Mouse (Mus musculus): ENCODE results near the gene Pmp22. TPM values are rescaled to one million over a fixed set of nuclear protein-coding genes. Genes with fewer than 3 reads are reported as not detected.

Gene Pmp22
- polyA plus RNA-seq, 3 experiments from 2014 or later: not detected

DNA sequence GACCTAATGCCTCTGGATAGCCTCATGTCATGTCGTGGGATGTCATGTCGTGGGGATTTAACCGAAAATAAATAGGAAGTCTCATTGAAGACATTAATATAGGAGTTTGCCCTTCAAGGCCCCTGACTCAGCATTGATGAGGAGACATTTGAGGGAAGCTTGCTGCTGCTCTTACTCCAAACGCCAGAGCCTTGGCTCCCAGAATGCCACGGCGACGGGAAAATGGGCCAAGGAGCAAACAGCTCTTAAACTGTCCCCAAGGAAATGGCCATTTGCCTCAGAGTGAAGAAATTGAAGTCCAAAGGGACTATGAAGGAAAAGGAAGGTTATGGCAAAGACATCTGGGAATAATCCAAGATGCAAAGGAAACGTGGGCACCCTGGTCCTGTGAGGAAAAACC lies 34.8 kb downstream of the Pmp22 start:
- no peak for ATAC-seq

DNA sequence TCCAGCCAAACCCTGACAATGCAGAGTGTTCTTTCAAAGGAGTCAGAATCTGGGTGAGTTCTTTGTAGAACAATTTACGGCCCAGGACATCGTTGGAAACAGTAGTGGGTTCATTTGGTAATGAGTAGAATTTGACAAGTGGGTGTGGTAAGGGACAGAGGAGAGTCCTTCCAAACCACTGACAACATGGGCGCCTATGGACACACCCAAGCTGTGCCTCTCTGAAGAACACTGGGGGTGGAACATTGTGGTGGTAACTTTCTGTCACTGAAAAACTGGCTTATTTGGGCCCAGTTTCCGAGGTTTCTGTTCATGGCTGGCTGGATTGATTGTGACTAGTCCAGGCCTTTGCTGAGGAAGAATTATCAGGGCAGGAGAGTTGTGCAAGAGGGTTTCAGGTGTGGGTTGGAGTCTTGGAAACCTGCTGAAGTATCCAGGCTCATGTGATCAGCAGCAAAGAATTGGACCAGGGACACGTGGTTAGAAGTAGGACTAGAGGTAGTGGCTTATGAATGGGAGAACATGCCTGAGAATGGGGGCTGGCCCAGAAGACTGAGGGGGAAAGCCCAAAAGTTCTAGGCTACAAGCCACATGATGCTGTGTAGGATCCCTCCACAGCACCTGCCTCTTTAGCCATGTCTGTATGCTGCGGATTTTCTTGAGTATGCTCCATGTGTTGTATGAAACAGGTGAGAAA lies 35.4 kb downstream of the Pmp22 start:
- no peak for ATAC-seq

DNA sequence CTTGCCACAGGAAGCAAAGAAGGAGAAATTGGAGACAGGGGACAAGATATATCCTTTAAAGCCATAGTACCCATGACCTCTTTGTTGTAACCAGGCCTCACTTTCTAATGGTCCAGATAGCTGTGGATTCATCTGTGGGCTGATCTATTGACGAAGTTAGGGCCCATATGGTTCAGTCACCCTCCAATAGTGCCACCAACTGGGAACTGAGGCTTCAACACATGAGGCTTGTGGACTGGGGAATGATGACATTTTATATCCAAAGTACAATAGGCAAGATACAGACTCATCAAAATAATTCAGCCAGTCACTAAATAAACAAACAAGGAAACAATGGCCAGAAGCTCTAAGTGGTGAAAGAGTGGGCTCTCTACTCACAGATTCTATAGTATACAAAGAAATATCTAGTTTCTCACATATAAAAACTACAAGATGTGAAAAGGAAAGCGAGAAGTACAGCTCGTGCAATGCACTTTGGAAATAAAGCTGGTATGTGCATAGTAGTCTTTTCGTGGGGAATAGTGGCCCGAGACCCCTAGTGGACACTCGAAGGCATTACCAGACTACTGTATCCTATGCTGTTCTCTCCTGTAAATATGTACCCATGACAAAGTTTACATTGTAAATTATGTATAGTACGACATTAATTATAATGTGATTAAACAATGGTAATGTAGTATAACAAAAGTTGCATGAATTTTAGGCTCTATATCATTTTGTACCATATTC lies 36.1 kb downstream of the Pmp22 start:
- no peak for ATAC-seq

DNA sequence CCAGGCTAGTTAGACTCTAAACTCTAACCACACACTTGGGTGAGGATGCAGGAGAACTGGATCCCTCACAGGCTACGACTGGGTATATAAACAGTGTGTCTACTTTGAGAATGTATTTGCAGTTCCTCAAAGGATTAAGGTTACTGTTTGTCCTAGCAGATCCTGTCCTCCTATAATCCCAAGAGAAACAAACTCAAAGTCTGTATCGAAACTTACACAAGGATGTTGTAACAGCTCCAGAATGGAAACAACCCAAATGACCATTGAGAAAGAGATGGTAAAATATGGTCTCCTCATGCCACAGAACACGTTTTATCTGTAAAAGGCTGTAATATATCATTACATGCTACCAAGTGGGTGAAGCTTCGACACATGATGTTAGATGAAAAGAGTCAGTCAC lies 39.0 kb downstream of the Pmp22 start:
- ATAC-seq: no peak

DNA sequence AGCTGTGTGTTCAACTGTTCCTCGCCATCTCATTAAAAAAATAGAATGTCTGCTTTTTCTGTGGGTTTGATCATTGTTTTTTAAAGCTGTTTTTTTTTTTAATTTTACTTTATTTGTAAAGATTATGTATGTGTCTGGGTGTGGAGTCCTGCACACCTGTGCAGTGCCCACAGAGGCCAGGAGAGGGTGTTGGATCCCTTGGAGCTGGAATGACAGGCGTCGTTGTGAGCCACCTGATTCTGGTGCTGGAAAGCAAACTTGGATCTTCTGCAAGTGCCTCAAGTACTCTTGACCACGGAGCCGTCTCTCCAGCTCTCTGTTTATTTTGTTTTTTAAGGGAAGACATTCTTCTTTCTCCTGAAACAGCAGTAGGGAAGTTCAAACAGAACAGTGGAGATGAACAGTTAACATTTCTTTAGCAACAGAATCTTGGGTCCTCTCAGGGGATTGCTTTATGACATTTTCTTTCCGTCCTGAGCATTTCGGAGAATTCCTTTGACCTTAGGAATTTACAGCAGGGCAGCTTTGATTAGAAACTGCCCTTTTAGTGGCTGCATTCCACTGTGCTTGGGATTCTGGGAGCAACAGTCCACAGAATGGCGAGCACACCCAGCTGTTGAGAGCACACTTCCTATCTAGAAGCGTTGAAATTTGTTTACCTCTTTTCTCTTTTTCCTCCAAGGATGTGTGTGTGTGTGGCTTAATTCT lies 39.9 kb downstream of the Pmp22 start:
- ATAC-seq: no peak

DNA sequence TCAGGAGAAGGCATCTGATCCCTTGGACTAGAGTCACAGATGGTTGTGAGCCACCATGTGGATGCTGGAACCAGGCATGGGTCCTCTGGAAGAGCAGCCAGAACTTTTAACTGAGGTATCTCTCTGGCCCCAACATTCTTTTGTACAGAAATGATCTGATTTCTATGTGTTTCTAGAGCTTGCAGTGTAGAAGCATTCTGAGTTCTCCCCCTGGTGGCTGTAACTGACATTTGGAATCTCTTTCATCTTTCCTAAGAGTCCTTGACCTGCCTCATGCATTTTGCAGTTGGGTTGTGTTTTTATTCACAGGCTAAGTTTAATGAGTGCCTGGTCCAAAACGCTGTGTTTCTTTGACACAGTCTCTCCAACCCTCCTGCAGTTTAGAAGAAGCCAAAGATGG lies 43.2 kb downstream of the Pmp22 start:
- no peak for ATAC-seq

DNA sequence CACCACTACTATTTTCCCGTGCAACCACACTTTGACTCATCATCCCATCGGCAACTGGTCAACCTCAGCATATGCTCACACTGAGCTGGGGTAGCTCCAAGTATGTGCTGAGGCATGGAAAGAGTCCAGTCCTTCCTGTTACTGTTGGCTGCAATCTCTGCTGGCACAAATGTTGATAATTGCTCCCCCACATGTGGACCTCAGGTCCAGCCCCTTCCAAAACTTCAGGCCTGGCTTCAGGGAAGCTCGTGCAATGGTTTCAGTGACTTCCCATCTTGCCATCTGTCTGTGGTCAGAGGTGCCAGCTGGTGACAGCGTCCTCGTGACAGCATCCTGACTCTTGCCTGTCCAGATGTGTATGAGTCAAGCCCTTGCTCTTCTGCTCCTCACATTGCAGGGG lies 44.8 kb downstream of the Pmp22 start:
- no peak for ATAC-seq

DNA sequence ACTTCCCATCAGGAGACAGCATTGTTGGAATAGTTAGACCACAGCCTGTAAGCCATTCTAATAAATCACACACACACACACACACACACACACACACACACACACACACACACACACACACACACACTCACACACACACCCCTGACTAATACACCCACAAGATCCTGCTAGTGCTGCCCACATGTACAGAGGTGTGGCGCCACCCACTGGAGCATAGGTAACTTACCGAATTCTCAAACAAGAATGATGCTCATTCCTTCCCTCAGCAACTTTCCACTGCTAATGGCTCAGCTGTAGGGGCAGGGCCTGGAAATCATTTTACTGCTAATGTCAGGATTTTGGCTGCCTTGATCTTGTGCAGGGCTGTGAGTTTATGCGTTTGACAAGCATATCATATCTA lies 46.5 kb downstream of the Pmp22 start:
- no peak for ATAC-seq

DNA sequence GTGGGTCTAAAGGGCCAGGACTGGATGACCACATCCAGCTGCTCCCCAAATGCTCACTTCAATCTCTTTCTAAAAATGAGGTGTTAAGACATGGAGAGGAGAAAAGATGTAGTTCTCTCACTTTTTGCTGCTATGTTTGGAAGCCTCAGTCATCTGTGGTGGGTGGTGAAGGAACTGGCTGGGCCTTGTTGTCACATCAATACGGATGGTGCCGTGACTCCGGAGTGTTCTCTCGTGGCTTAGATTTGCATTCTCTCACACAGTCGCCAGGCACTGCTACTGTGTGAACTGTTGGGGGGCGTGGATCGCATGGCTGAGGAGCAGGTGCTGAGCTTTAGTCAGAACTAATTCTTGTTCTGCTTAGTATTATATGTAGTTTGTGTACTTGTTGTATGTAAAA lies 47.6 kb downstream of the Pmp22 start:
- ATAC-seq: no peak

DNA sequence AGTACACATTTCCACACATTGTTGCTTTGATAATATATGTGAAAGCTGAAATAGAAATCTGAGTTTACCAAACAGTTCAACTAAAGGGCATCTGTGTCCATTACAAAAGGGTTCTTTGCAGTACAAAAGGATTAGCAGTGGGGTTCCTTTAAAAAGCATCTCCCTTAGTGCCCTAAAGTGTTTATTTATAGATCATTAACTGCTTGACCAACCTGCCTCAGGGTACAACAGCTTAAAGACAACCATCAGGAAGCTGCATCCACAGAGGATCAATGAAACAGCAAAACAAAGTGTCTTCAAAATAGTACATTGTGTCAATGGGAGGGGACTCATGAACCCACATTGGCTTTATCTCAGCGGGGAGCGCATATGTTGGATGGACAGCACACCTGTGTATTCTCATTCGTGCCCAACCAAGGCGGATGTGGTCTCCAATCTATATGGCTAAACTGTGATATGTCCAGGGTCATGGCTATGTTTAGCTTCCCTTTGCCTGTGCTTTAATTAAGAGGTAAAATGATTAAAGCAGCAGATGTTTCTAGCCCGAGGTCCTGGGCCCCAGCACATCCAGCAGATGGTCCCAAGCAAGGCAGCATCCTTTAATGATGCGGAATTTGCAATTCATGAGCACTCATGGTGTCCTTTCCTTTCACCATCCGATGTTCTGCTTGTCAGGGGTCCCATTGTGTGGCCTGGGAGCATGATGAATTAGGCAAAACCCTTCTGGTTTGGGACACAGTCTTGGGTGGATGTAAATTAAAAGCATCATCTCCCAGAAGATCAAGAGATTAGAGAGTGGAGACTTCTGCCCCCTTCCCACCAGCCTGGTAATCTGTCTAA lies 51.7 kb downstream of the Pmp22 start:
- no peak for ATAC-seq

DNA sequence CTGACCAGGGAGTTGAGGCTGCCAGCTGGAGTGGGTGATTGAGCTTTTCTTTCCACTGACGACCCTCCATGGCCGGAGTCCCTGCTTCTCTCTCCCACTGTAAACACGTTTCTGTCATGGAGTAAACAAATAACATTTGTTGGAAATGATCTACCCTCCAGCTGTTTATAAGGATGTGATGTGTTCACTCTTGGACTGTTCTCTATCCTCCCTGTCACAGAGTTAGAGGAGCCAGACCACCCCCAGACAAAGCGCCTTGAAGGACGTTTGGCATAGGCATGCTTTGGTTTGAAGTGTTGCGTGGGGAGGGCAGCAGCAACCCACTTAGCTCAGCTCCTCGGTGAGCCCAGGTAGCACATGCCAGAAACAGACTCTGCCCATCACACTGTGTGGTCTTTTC lies 60.0 kb downstream of the Pmp22 start:
- ATAC-seq: no peak

DNA sequence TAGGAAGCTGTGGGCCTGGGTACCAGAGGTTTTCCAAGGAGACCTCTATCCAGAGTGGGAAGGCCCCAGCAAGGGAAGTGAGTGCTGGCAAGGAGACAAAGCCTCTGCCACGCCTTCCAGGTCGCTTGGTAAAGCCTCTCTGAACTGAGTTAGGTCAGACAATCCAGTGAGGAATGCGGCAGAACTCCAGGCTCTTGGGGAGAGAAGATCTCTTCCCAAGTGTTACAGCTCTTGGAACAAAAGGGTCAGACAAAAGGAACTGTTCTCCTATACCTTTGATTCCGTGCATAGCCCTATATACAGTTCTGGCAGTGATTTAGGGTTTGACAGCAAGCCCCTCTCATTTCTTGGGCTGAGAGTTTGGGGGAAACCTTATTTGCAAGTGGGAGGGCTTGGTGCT lies 69.3 kb downstream of the Pmp22 start:
- no peak for ATAC-seq

DNA sequence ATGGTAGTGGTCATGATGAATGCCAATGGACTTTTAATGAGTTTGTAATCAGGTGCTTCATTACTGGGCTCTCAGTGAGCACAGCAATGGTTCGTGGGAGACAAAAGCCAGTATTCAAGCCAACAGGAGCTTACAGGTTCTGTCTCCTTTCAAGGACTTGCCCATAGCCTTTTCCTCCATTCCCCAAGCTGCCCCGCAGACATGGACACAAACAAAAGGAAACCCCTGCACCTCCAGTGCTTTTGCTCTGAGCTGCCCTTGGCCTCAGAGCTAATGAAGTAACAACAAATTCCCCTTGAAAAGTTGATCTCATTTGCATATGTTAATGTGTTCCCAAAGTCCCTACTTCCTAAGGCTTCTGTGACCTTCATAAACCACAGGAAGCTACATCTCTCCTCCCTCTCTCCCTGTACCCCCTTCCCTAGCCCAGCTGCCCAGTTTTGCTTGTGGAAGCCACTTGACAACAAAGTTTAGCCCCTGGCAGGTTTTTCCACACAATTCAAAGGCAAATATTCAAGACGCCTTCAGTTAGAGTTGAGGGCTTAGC lies 73.3 kb downstream of the Pmp22 start:
- ATAC-seq: no peak

Other genes with a start within 250 kb of the Pmp22 start
- gene Tvp23b, start 249.5 kb upstream of the Pmp22 start, polyA plus RNA-seq (2017; shearing (Covaris generic)): 10 to 100 TPM; 57.5 to 81.6 (median 63.6) TPM
- gene Cdrt4, start 177.8 kb upstream of the Pmp22 start, polyA plus RNA-seq (2017; shearing (Covaris generic)): not detected
- gene Tekt3, start 67.3 kb upstream of the Pmp22 start, polyA plus RNA-seq (2017; shearing (Covaris generic)): not detected

All from inflammation-experienced regulatory T-cells, adult 6 months (primary cell).